Mouse (Mus musculus) lung, embryonic 14.5 days (tissue): ENCODE results near the gene Plg. TPM values are rescaled to one million over a fixed set of nuclear protein-coding genes. Genes with fewer than 3 reads are reported as not detected.

Source experiments
- ATAC-seq: fragments of 200-750 bp; cut with Nextera tagmentation; 2 replicates; pipeline ENCODE4 v1.8.0; 2017; ENCODE audit warnings: mild to moderate bottlenecking, moderate TSS enrichment, moderate library complexity; ENCODE audit not compliant: insufficient read depth
- DNase-seq: peaks from one replicate; pipeline ENCODE4 v3.0.0-alpha.2; 2015
- H3K27ac ChIP-seq: fragments of 300-500 bp; sonication (generic); 2 replicates; pipeline ENCODE4 v1.5.1; 2014; ENCODE audit warnings: low read depth, mild to moderate bottlenecking, moderate library complexity
- H3K27me3 ChIP-seq: fragments of 300-500 bp; sonication (generic); 2 replicates; pipeline ENCODE4 v1.6.1; 2014; ENCODE audit warnings: low read length, control low read depth; ENCODE audit not compliant: insufficient read depth
- H3K36me3 ChIP-seq: fragments of 300-500 bp; sonication (generic); 2 replicates; pipeline ENCODE4 v1.6.1; 2014; ENCODE audit warnings: control low read depth; ENCODE audit not compliant: insufficient read depth
- H3K4me1 ChIP-seq: fragments of 300-500 bp; sonication (generic); 2 replicates; pipeline ENCODE4 v1.6.1; 2014; ENCODE audit warnings: antibody characterized with exemption, control low read depth; ENCODE audit not compliant: insufficient read depth
- H3K4me2 ChIP-seq: fragments of 300-500 bp; sonication (generic); 2 replicates; pipeline ENCODE4 v1.6.1; 2014; ENCODE audit warnings: mild to moderate bottlenecking
- H3K4me3 ChIP-seq: fragments of 300-500 bp; sonication (generic); 2 replicates; pipeline ENCODE4 v1.5.1; 2014; ENCODE audit warnings: low read depth, low read length
- H3K9ac ChIP-seq: fragments of 300-500 bp; sonication (generic); 2 replicates; pipeline ENCODE4 v1.6.1; 2014
- H3K9me3 ChIP-seq: fragments of 300-500 bp; sonication (generic); 2 replicates; pipeline ENCODE4 v1.6.1; 2016; ENCODE audit warnings: low read depth, low read length, control low read depth
- CTCF ChIP-seq: IDR thresholded peaks from 2 replicates; pipeline ENCODE4 v1.5.1; 2016; ENCODE audit warnings: antibody characterized with exemption, low read depth
- WGBS: fragments of 180-500 bp; shearing (Covaris S2); extraction: QIAGEN DNeasy Blood & Tissue Kit; methylation state at CpG from one replicate; pipeline ENCODE4 v1.1.7; 2014; 5-methylcytosine and 5-hydroxymethylcytosine counted together
- polyA plus RNA-seq: library from polyadenylated mRNA; unstranded; fragments of >200 nt; fragmentation: Nextera tagmentation; extraction: Ambion mirVana; gene quantifications from 2 replicates; pipeline ENCODE4 v1.2.1, GENCODE M21; 2014

Gene Plg
- polyA plus RNA-seq, result 0.08 TPM in 1 of 2 replicates, not detected in the other

DNA sequence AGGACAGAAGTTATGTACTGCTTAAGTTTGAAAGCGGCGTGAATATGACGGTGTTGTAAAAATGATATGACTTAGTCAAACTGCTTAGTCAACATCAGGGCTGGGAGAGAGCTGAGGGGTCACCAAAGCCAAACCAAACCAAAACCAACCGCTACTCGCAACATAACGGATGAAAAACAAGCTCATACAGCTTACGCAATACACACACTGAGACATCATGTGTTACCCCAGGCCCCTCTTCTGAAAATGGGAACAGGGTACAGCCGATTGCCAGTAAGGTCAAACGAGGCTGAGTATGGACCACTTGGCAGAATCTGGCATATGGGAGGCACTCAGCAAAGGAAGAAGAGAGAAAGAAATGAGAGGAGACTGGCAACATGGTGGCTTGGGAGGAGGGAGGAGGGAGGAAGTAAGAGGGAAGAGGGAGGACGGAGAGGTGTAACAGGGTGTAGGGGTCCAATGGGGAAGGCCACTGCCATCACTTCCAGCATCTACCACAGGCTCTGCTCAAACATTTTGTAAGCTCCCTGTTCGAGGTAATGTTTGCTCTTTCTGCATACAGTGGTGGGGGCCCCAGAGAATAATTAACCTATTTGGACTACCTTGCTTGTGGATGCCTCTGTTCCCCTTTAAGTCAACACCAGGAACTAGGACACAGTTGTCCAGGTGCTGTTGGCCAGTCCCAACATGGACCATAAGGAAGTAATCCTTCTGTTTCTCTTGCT, at the start of gene Plg:
Plg (plus strand) TSS at position 628 of the 725 bp plus-strand sequence.
- 84% methylated on average over 11 of the region's 11 CpGs for WGBS
- no peaks in the 10 kb centered on the region for H3K36me3 ChIP-seq
- H3K4me3 ChIP-seq, result no peak within 1 kb of the TSS
- no peak within 1 kb of the TSS for H3K27ac ChIP-seq
- H3K4me2 ChIP-seq, result no peak within 1 kb of the TSS
- no peak within 1 kb of the TSS for H3K9ac ChIP-seq
- ATAC-seq (no peak), DNase-seq (no peak)
- no peaks in the 10 kb centered on the region for H3K9me3 ChIP-seq
- H3K4me1 ChIP-seq, result no peaks in the 10 kb centered on the region
- no peaks in the 10 kb centered on the region for H3K27me3 ChIP-seq
- TF ChIP-seq CTCF, result no peak

DNA sequence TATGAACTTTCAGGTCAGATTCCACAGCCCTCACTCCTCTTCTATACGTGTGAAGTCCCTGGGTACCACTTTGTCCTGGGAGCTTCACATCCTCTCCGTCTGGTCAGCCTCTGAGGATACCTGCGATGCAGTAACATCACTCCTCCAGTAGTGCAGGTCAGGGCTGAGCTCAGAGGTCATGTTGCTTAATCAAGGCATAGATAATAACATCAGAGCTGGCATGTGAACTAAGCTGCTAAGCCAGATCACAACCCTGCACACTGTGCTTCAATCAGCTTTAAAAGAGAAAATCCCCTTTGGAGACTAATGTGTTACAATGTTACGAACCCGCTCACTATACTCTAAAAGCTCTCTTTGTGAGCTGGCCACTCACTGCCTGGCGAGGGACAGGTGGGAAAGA, 43.3 kb upstream of the Plg start:
- 34% methylated on average over 6 of the region's 6 CpGs for WGBS
- H3K9me3 ChIP-seq, result no peaks in the 10 kb centered on the region
- H3K4me1 ChIP-seq, result no peaks in the 10 kb centered on the region
- H3K4me3 ChIP-seq, result no peak overlapping the region
- no peaks in the 10 kb centered on the region for H3K27me3 ChIP-seq
- TF ChIP-seq CTCF, result no peak
- no peak overlapping the region for H3K9ac ChIP-seq
- ATAC-seq (no peak), DNase-seq (no peak)
- H3K4me2 ChIP-seq, result no peak overlapping the region
- no peak overlapping the region for H3K27ac ChIP-seq
- no peaks in the 10 kb centered on the region for H3K36me3 ChIP-seq

DNA sequence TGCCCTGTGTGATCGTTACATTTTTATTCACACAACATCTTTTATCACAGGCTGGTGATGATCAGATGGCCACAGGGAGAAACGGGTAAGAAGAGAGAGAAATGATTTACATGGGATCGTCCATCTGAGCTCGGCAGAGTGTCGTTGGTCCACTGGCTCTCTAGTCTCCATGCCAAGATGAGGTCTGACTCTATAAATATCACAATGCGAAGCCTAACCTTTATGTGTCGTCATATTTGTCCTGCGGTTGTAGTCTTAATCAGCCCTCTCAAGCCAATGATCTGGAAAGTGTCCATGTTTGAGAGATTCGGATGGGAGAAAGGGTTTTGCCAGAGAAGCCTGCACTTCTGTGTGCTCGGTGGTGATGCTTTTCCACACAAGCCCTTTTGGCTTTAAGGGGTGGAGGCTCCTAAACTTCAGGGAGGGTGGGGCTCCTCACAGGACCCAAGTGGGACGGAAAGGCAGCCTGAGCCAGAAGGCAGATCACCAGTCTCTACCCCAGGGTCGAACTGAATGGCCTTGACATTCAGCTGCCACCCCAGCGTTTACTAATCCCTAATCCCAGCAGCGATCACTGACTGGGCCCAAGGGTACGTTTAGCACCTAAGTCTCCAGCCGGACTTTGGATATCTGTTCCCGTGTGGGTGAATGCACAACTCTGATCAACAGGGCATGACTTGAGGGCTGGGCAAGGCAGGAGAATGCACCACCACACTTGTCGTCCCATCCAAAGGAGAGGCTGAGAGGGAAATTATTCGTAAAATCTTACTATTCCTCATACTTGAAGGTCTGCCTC, 42.1 kb upstream of the Plg start:
- Histone ChIP-seq H3K9me3 (no peaks in the 10 kb centered on the region), H3K27me3 (no peaks in the 10 kb centered on the region), H3K27ac (no peak overlapping the region), H3K4me1 (no peaks in the 10 kb centered on the region), H3K4me3 (no peak overlapping the region), H3K9ac (no peak overlapping the region), H3K4me2 (no peak overlapping the region), H3K36me3 (no peaks in the 10 kb centered on the region)
- TF ChIP-seq CTCF, result no peak
- 73% methylated on average over 19 of the region's 19 CpGs for WGBS
- no peak for DNase-seq
- ATAC-seq, result no peak

DNA sequence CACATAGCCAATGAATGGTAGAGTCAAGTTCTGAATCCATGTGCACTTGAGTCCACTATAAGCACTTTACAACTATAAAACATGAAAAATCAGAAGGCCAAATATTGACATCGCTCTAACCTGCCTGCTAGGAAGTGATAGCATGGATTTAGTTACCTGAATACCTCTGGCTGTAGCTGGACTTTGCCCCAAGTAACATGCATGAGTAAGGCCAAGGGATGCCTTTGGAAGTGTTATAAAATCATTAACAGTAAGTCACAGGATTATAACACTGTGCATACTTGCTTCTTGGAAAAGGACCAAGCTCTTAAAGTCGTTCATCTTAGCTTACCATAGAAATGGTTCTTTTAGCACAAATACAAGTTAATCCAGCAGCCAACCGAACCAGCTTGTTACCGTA, 41.3 kb upstream of the Plg start:
- whole genome bisulfite sequencing, result 71% methylated on average over 4 of the region's 4 CpGs

DNA sequence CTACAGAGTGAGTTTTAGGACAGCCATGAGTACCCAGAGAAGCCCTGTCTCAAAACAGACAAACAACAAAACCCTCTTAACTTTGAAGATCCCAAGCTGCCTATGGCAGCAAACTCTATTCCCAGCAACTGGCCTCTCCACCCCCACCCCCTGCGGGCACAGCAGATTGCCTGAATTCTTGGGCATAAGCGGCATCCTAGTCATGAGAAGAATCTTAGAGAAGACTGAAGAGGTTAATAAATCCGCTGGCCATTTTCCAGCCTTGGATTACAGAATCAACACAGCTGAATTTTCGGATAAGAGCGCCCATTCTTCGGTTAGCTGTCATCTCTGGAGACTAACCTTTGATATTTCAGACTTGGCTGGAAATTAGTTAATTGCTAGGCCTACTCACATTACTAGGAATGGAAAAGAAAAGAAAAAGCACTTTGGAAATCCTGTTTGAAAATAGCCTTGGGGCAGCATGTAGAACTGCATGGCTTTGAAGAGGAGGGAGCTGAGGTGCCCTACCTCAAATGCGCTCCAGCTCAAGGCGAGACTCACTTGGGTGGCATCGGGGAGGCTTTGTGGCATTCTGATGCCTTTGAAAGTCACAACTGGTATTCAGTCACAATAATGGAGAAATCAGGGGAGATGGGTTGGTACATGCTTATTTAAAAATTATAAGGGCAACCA, 34.6 kb upstream of the Plg start:
- Histone ChIP-seq H3K9me3 (no peaks in the 10 kb centered on the region), H3K4me3 (no peak overlapping the region), H3K27ac (no peak overlapping the region), H3K27me3 (no peaks in the 10 kb centered on the region), H3K4me1 (no peaks in the 10 kb centered on the region), H3K4me2 (no peak overlapping the region), H3K9ac (no peak overlapping the region), H3K36me3 (no peaks in the 10 kb centered on the region)
- no peak for TF ChIP-seq CTCF
- DNase-seq (no peak), ATAC-seq (no peak)
- 76% methylated on average over 9 of the region's 9 CpGs for WGBS

More for the DNA sequence above, 41.3 kb upstream of the Plg start:
- H3K27ac ChIP-seq, result no peak overlapping the region
- no peak overlapping the region for H3K4me2 ChIP-seq
- H3K9me3 ChIP-seq, result no peaks in the 10 kb centered on the region
- TF ChIP-seq CTCF, result no peak
- no peaks in the 10 kb centered on the region for H3K36me3 ChIP-seq
- no peak overlapping the region for H3K9ac ChIP-seq
- ATAC-seq, result no peak
- H3K27me3 ChIP-seq, result no peaks in the 10 kb centered on the region
- no peaks in the 10 kb centered on the region for H3K4me1 ChIP-seq
- no peak for DNase-seq
- no peak overlapping the region for H3K4me3 ChIP-seq

DNA sequence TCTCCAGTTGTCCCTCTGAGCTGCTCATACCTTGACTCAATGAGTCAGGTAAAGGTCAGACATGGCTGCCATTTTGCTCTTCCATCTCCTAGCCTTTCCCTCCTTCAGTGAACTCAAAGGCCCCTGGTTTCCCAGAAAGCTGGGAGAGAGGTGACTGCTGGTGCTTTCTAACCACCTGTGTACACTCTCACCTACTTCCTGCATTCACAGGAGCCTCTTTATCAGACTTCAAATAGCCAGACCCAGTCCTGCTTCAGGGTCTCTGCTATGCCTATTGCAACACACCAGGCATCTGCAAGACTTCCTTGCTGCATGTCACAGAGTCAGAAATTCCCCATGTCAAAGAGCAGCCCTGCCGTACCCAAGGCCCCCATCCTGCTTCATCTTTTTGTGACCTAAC, 30.9 kb upstream of the Plg start:
- no peak overlapping the region for H3K27ac ChIP-seq
- no peaks in the 10 kb centered on the region for H3K27me3 ChIP-seq
- H3K9ac ChIP-seq, result no peak overlapping the region
- no peak for TF ChIP-seq CTCF
- DNase-seq (no peak), ATAC-seq (no peak)
- no peaks in the 10 kb centered on the region for H3K36me3 ChIP-seq
- WGBS, result 68% methylated on average over 1 of the region's 1 CpGs
- no peaks in the 10 kb centered on the region for H3K9me3 ChIP-seq
- H3K4me3 ChIP-seq, result no peak overlapping the region
- no peak overlapping the region for H3K4me2 ChIP-seq
- no peaks in the 10 kb centered on the region for H3K4me1 ChIP-seq

DNA sequence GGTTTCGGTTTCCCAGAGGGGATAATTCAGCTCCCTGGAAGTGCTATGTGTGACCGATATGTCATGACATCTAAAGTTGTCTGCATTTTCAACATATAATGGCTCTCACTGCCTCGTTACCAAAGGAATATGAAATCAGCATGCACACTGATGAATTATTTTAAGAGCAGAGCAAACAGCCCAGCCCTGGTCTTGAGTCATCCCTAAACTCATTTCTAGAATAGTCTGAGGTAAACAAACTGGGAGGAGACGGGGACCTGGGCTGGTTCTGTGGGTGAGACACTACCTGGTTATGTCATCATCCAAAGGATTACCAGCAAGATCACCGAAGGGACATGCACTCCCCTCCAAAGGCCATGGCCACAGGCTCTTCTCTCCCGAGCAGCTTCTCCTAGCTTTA, 26.8 kb upstream of the Plg start:
- no peak for TF ChIP-seq CTCF
- Histone ChIP-seq H3K27ac (no peak overlapping the region), H3K9ac (no peak overlapping the region), H3K4me3 (no peak overlapping the region), H3K9me3 (no peaks in the 10 kb centered on the region), H3K4me2 (no peak overlapping the region), H3K27me3 (no peaks in the 10 kb centered on the region), H3K36me3 (no peaks in the 10 kb centered on the region), H3K4me1 (no peaks in the 10 kb centered on the region)
- ATAC-seq (no peak), DNase-seq (no peak)
- 72% methylated on average over 6 of the region's 6 CpGs for WGBS
